Mouse (Mus musculus): Measurements from ENCODE around the gene Gng3.
"Not testable (repeated sequence)": the region's sequence is repeated elsewhere in the genome, so short reads cannot be mapped to it uniquely, and the experiment has no call there.

The Gng3 gene

DNA sequence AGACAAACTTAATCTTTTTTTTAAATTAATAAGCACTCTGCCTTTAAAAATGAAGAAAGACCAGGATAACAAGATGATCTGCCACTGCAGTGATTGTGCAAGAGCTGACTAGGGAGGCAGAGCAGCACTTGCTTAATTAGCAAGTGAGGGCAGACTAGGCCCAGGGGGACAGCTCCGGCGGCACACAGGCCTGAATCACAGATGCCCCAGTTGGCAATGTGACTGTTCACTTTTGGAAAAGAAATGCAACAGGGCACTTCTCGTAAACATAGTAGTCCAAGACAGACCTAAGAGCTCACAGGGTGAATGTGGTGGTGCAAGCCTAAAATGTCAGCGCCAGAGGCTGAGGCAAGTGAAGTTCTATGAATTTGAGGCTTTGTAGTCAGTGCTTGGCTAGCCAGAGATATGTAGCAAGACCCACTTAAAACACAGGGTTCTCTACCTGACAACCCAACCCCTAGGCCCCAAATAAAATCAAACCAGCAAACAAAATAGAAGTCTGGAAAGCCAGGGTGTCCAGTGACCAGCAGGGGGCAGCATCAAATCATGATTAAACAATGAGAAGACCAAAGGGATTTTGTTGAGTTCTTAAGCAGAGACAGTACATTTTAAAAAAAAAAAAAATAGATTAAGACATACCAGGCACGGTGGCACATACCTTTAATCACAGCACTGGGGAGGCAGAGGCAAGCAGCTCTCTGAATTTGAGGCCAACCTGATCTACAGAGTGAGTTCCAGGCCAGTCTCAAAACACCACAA is 5.6 kb upstream of the Gng3 start:
- peak; percentile 68 for DNase-seq (ENCODE audit: inconsistent ontology term)

DNA sequence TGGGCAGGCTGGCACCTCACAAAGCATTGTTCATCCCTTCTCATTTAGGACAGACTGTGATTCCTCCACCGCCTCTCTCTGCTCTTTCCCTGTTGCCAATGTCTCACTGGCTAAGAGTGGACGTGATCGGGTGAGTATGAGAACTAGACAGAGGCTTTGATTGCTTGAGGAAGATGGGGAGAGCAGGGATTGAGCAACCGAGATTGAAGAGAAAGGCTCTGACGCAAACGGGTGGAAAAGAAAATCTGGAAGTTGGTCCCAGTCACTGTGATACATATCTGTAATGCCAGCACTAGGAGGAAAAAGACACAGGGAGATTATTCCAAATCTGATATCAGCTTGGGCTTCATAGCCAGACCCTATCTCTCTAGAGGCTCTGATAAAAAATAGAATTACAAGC is 4.0 kb upstream of the Gng3 start:
- DNase-seq (ENCODE audit: inconsistent ontology term): no peak

- no peak for DNase-seq (ENCODE audit: inconsistent ontology term)
These were observed 2.0 kb upstream of the Gng3 start for GRCm38 (mm10) chr19:8841012-8841411.

DNA sequence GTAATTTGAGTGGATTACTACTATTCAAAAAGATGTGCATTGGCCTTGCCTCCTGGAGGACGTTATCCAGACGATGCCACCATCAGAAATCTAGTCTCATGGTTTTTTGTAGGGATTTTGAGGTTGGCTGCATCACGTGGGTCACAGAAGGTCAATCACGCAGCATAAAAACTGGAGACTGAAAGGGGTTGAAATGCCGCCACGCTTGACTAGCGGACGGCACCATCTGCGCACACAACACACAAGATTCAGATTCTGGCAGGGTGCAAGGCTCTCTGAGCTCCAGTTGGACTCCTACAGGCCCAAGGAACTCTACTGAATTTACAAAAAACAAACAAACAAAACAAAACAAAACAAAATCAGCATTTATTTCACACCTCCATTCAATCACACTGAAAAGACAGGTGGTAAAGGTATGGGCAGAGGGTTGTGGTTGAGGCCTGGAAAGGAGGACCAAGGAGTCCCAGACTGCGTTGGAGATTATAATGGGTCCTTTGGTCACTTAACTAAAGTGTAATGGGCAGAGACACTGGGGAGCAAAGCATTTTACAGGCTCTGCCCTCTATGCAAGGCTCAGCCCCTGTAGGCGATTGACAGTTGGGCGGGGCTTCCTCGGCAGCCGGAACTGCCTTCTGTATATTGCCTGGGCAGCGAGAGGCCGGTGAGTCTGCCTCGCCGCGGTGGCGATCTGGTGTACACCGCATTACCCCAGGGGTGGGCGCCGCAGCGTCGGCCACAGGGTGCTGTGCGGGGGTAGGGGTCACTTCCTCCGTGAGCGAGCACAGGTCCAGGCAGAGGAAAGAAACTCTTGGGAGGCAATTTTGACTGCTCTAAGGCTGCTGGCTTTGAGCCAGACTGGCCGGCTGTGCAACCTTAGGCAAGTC is 1.2 kb upstream of the Gng3 start:
- DNase-seq (ENCODE audit: inconsistent ontology term): peak; percentile 75

GRCm38 (mm10) chr19:8838041-8838730 is 808 bp downstream of the Gng3 start:
- DNase-seq (ENCODE audit: inconsistent ontology term): no peak

GRCm38 (mm10) chr19:8837251-8837791 is 1.7 kb downstream of the Gng3 start, which contains the start of gene Bscl2:
Gene Bscl2 (plus strand): TSS chr19:8837467.
- DNase-seq (ENCODE audit: inconsistent ontology term): peak; percentile 88

DNA sequence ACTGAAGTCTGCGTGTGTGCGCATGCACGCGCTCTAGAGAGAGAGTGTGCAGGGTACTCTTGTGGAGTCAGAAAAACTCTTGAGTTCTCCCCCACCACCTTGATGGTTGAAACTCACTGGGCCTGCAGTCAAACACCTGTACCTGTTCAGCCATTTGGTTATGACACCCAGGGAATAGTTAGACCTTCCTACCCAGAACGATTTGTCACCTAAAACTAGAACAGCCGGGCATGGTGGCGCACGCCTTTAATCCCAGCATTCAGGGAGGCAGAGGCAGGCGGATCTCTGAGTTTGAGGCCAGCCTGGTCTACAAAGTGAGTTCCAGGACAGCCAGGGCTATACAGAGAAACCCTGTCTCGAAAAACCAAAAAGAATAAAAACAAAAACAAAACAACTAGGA is 2.7 kb downstream of the Gng3 start:
- not testable (repeated sequence) for DNase-seq (ENCODE audit: inconsistent ontology term)

- no peak for DNase-seq (ENCODE audit: inconsistent ontology term)
These were observed 6.0 kb downstream of the Gng3 start for GRCm38 (mm10) chr19:8832971-8833370.

- no peak for DNase-seq (ENCODE audit: inconsistent ontology term)
These were observed 7.7 kb downstream of the Gng3 start for GRCm38 (mm10) chr19:8831262-8831661.

DNA sequence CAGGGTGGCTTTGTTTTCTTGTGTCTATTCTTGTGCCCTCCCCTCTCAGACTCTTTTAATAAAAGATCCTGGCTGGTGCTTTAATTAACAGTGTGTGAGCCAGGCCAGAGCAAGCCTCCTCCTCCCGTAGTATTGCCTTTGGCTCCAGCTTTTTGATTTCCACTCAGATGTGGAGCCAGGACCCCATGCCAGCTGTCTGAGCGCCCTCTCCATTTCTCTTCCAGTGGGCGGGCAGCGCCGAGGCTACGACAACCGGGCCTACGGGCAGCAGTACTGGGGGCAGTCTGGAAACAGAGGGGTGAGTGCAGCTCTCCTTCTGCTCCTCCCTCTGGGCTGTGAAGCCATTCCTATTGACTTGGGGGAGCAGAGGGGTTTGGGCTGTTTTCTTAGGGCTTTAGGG is 8.3 kb downstream of the Gng3 start:
- DNase-seq (ENCODE audit: inconsistent ontology term): no peak

DNA sequence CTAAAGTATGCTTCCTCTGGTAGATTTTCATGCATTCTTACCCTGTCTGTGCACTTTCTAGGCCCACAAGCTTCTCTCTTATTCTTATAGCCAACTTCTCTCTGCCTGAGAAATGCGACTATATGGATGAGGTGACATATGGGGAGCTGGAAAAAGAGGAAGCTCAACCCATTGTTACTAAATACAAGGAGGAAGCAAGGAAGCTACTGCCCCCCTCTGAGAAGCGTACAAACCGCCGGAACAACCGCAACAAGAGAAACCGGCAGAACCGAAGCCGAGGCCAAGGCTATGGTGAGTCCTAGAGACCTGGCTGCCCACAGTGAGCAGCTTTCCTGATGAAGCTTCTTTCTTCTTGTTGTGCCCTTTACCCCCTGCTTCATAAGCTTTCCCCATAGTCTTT is 9.3 kb downstream of the Gng3 start, which contains the start of gene AC129217.1:
Gene AC129217.1, plus strand, starts transcription at position 114 of the 400 bp plus-strand sequence.
- no peak for DNase-seq (ENCODE audit: inconsistent ontology term)

DNA sequence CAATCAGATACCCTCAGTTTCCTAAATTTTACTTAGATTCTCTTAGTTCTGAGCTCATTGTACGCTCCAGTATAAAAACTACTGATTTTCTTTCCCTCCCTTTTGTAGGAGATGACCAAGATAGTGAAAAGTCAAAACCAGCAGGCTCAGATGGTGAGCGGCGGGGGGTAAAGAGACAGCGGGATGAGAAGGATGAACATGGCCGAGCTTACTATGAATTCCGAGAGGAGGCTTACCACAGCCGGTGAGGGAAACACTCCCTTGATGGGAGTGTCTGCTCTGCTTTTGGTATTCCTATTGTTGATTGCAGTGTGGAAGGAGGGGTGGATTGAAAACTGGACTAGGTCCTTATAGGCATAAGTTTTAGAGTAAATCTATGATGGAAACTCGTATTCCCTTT is 16.3 kb downstream of the Gng3 start:
- no peak for DNase-seq (ENCODE audit: inconsistent ontology term)

DNA sequence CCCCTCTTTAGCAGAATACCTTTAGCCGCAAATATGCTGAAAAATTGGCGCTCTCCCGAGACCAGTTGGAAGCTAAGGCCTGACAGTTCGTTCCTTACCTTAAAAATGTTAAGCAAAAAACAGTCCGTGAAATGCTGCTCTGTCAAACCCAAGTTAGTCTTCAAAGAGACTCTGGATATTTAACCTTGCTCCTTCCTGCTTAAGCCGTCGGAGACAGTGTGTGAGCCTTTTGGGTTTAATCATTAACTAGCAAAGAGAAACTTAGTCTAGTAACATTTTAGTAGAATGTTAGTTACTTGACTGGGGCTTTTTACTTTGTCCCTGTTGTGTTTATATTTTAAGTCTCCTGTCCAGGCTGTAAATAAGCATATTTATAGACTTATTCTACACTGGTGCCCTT is 17.8 kb downstream of the Gng3 start:
- DNase-seq (ENCODE audit: inconsistent ontology term): no peak

DNA sequence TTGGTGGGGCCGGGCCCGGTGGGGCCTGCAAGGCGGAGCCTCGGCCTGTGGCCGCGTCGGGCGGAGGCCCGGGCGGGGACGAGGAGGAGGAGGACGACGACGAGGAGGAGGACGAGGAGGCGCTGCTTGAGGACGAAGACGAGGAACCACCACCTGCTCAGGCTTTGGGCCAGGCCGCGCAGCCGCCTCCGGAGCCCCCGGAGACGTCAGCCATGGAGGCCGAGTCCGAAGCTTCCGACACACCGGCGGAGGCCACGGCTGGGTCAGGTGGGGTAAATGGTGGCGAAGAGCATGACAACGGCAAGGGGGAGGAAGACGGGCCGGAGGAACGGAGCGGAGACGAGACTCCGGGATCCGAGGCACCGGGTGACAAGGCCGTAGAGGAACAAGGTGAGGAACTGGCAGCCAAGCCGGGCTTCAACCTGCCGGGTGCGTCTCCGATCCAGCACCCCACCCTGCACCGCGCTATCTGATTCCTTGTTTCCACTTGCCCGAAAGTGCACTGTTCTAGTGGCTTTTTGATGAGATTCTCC is 18.5 kb downstream of the Gng3 start:
- DNase-seq (ENCODE audit: inconsistent ontology term): no peak

DNA sequence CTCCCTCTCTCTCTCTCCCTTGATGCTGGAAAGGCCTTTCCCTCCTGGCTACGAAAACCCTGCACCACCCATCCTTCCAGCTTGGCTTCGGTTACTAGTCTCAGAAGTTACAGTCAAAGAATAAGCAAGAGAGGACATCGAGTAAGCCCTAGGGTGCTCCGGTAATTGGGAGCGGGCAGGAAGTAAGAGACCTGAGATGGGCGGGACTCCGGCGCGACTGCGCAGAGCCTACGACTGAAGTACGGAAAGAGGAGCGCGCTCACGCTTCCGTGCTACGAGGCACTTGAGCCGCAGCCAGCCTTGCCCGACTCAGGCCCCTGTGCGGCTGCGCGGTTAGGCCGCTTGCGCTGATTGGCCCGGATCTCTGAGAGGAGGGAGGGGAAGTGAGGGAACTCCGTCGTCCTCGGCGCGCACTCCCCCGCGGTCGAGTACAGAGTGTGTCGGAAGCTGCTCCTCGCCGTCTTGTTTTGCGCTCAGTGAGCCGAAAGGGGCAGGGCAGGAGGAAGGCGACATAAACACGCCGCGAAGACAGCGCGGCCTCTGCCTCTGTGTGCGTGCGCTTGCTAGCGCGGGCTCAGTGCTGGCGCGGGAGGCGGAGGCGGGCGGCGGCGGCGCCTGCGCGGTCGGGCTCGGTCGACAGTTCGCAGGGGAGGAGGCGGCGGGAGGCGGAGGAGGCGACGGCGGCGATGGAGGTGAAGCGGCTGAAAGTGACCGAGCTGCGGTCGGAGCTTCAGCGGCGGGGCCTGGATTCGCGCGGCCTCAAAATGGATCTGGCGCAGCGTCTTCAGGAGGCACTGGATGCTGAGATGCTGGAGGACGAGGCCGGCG is 19.2 kb downstream of the Gng3 start, which contains the start of gene Hnrnpul2:
Gene Hnrnpul2, plus strand, starts transcription at position 415 of the 828 bp plus-strand sequence.
- DNase-seq (ENCODE audit: inconsistent ontology term): peak; percentile 99

- peak; percentile 99 for DNase-seq (ENCODE audit: inconsistent ontology term)
These were observed 20.0 kb downstream of the Gng3 start, which contains the start of gene Ttc9c for GRCm38 (mm10) chr19:8818801-8819595. Gene Ttc9c (minus strand): TSS chr19:8819333.

DNA sequence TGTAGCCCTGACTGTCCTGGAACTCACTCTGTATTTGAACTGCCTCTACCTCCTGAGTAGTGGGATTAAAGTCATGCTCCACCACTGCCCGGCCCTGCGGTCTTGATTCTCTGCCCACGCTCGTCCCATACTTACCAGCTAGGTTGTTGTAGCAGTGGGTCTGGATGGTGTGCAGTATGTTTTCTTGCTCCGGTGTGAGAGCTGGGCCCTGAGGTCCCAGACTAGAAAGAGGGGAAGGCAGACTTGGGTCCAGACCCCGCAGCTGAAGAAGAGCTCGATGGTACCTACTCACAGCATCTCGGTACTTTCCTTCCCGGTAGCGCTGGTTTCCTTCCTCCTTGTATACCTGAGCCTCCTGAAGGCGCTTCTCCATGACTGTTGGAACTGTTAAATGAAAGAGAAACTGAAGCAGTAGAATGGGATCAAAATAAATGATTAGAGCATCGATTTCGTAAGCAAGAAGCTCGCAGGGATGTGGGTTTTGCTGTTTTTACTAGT is 20.6 kb downstream of the Gng3 start:
- no peak for DNase-seq (ENCODE audit: inconsistent ontology term)

- no peak for DNase-seq (ENCODE audit: inconsistent ontology term)
These were observed 22.0 kb downstream of the Gng3 start for GRCm38 (mm10) chr19:8817001-8817400.

DNA sequence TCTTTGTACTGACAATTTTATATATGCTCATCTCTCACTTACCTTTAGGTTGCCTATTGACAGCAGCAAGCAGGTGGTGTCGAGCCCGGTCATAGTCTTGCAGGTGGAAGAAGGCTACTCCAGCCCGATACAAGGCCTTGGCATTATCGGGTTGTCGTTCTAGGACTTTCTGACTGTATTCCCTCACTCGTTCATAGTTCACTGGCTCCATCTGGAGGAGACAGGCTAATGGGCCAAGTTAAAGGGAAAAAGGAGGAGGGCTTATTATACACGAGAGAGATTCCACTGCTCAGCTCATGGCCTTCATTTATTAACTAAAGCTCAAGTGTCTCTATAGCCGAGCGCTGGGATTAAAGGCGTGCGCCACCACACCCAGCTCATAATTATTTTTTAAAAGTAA is 23.2 kb downstream of the Gng3 start:
- peak; percentile 38 for DNase-seq (ENCODE audit: inconsistent ontology term)
